Mouse (Mus musculus): ENCODE results near the gene Cacng4.

The Cacng4 gene

GRCm38 (mm10) chr11:107772002-107772401, 22.4 kb downstream of the Cacng4 start:
- DNase-seq = peak in 1 of 2 experiments; percentile 35

- no peak for DNase-seq
These were observed 26.0 kb downstream of the Cacng4 start for GRCm38 (mm10) chr11:107768361-107768760.

GRCm38 (mm10) chr11:107766932-107767331, 27.4 kb downstream of the Cacng4 start:
- DNase-seq = no peak

- no peak for DNase-seq
These were observed 31.5 kb downstream of the Cacng4 start for GRCm38 (mm10) chr11:107762688-107763460.

GRCm38 (mm10) chr11:107761790-107762500, 32.4 kb downstream of the Cacng4 start:
- no peak for DNase-seq

GRCm38 (mm10) chr11:107760001-107760400, 34.4 kb downstream of the Cacng4 start:
- DNase-seq = no peak

- DNase-seq = no peak
These were observed 34.8 kb downstream of the Cacng4 start for GRCm38 (mm10) chr11:107759516-107759915.

- DNase-seq = no peak
These were observed 45.2 kb downstream of the Cacng4 start for GRCm38 (mm10) chr11:107749114-107749513.

- DNase-seq = no peak
These were observed 45.9 kb downstream of the Cacng4 start for GRCm38 (mm10) chr11:107748243-107749035.

- DNase-seq = no peak
These were observed 51.3 kb downstream of the Cacng4 start for GRCm38 (mm10) chr11:107743100-107743499.

- DNase-seq = no peak
These were observed 55.8 kb downstream of the Cacng4 start for GRCm38 (mm10) chr11:107738418-107739099.

- no peak for DNase-seq
These were observed 56.5 kb downstream of the Cacng4 start for GRCm38 (mm10) chr11:107737886-107738285.

- peak; percentile 25 to 61 for DNase-seq
These were observed 60.2 kb downstream of the Cacng4 start for GRCm38 (mm10) chr11:107734133-107734532.

- DNase-seq = no peak
These were observed 62.9 kb downstream of the Cacng4 start for GRCm38 (mm10) chr11:107731498-107731897.

- DNase-seq = no peak
These were observed 63.4 kb downstream of the Cacng4 start for GRCm38 (mm10) chr11:107730940-107731339.

GRCm38 (mm10) chr11:107729141-107729540, 65.2 kb downstream of the Cacng4 start:
- peak in 1 of 2 experiments; percentile 40 for DNase-seq

- peak; percentile 18 to 59 for DNase-seq
These were observed 66.1 kb downstream of the Cacng4 start for GRCm38 (mm10) chr11:107728073-107728863.

- no peak for DNase-seq
These were observed 69.8 kb downstream of the Cacng4 start for GRCm38 (mm10) chr11:107724603-107725002.

- DNase-seq = no peak
These were observed 73.3 kb downstream of the Cacng4 start for GRCm38 (mm10) chr11:107721057-107721456.

GRCm38 (mm10) chr11:107720264-107721021, 73.9 kb downstream of the Cacng4 start:
- no peak for DNase-seq

GRCm38 (mm10) chr11:107716332-107716938, 77.9 kb downstream of the Cacng4 start, which contains the start of gene Cacng1:
Gene Cacng1 (minus strand): TSS chr11:107716522.
- DNase-seq = no peak

Measured in lung, postnatal 4 days (tissue).